Comparison of ENCODE assay signal across 8 mouse cellular contexts in genomic region chr4:150035280-150035679, GRCm38 (mm10). TPM values are rescaled to one million over a fixed set of nuclear protein-coding genes. Genes with fewer than 3 reads are reported as not detected.
DNase-seq lines count a peak whose midpoint lies in the region.

No protein-coding gene starts in this region.

- peak; percentile 89 for DNase-seq in CD4-positive, CD25-positive, alpha-beta regulatory T cell, adult 2 months (ENCODE audit: low read depth, low spot score)
- DNase-seq in adrenal gland, adult (ENCODE audit: inconsistent age in 2 of 2, low spot score in 1 of 2), result peak; percentile 86 to 96
- peak; percentile 96 for DNase-seq in embryo, embryonic 10.5 days (ENCODE audit: low spot score)
- peak; percentile 90 to 96 for DNase-seq in heart, postnatal 10 days
- DNase-seq in layer of hippocampus, adult 9-10 months (ENCODE audit: low spot score), result peak; percentile 79
- DNase-seq in lung, postnatal 14 days, result peak; percentile 95
- DNase-seq in right cerebral cortex, postnatal 36 days (ENCODE audit: low spot score in 2 of 2), result peak; percentile 67 to 78
- peak; percentile 86 to 88 for DNase-seq in urinary bladder, postnatal 36 days (ENCODE audit: low spot score in 2 of 2)

- intact Hi-C loops in heart, postnatal 10 days (cut with DNase I), result loop anchor here (1.0 to 2.0 kb wide), 2 partner anchors 38 to 64 kb away; no protein-coding TSS in a partner anchor

RNA-seq across cellular contexts. Expression of gene H6pd, which starts 26.5 kb away (rescaled TPM):
- 10 to 100 TPM; 41.9 to 45.6 TPM for total RNA-seq in heart, postnatal 10 days (2021)

RNA-seq across cellular contexts. Expression of gene Gpr157, which starts 51.9 kb away (rescaled TPM):
- total RNA-seq in heart, postnatal 10 days (2021), result 10 to 100 TPM; 23.5 to 24.2 TPM

Comparison
In these comparisons a context has a peak if more than half of its experiments do, and no peak if none do; other contexts are left out.
1. Peak in every context shown above with its lines: DNase-seq.